Mouse (Mus musculus): ENCODE results near the gene Prkn. TPM values are rescaled to one million over a fixed set of nuclear protein-coding genes. Genes with fewer than 3 reads are reported as not detected.

The Prkn gene
- polyA plus RNA-seq, 1 experiment from 2014 or later, result 3.9 TPM

DNA sequence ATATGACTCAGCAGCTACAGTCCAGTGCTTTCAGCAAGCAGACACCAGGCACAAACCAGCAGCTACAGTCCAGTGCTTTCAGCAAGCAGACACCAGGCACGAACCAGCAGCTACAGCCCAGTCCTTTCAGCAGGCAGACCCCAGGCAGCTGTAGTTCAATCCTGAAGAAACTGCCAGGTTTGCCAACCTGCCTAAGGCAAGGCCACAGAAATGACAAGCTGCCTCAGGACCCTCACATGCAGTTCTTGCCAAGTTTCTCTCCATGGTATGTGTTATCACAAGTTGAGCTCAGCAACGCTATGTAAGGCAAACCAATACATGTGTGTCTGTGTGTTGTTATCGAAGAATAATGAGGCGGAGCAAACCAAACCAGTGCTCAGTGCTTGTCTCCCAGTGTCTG, 1091.5 kb downstream of the Prkn start:
- WGBS, result 90% methylated on average over 4 of the region's 4 CpGs
- H3K4me1 ChIP-seq (replicated peaks), result peaks cover 8% of the 10 kb centered on the region; the same call in 1 of the 2 replicates
- no peaks in the 10 kb centered on the region for H3K9me3 ChIP-seq

DNA sequence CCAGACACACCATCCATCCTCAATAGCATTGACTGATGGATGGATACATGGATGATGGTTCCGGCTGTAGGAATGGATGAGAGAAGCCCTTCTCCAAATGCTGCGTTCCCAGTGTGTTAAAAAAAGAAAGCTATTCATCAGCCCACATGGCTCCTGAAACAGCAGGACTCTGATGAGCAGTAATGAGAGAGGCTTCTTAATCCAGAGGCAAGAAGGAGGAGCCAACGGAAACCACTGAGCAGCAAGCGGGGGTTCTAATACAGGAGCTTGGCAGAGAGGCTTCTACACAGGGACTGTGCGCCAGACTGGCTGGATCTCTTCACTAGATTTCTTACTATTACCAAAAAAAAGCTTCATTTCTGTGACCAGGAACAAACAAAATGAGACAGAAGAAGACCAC, 1093.6 kb downstream of the Prkn start:
- Histone ChIP-seq H3K9ac (no peak overlapping the region), H3K9me3 (no peaks in the 10 kb centered on the region), H3K27ac (no peak overlapping the region), H3K4me1 (replicated peaks) (no peaks in the 10 kb centered on the region), H3K27me3 (0 out of 2 replicates have a peak, but pooled peaks cover 2% of the 10 kb centered on the region), H3K4me2 (no peak overlapping the region), H3K4me3 (no peak overlapping the region), H3K36me3 (no peaks in the 10 kb centered on the region)
- WGBS, result 66% methylated on average over 5 of the region's 5 CpGs
- ATAC-seq (ENCODE audit: low FRiP score), result no peak

More for the DNA sequence above, 1091.5 kb downstream of the Prkn start:
- ATAC-seq (ENCODE audit: low FRiP score), result no peak
- Histone ChIP-seq H3K9ac (no peak overlapping the region), H3K4me2 (no peak overlapping the region), H3K4me3 (no peak overlapping the region), H3K27ac (no peak overlapping the region), H3K27me3 (0 out of 2 replicates have a peak, but pooled peaks cover 2% of the 10 kb centered on the region), H3K36me3 (no peaks in the 10 kb centered on the region)

DNA sequence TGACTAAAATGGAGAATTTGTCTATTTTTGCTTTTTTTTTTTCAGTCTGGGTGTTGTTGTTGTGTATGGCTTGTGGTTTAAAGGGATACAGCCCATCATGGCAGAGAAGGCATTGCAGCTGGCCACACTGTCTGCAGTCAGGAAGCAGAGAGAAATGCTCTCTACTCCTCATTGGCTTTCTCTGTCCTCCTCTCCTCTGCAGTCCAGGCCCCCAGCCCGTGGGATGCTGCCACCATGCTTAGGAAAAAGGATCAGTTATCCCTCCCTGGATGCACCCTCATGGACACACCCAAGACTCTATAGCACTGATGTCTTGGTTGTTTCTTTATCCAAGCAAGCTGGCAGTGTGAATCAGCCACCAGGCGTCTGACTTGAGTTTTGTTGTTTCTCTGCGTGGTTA, 1107.3 kb downstream of the Prkn start:
- H3K36me3 ChIP-seq, result no peaks in the 10 kb centered on the region
- no peak for ATAC-seq (ENCODE audit: low FRiP score)
- H3K4me1 ChIP-seq (replicated peaks), result peaks cover 20% of the 10 kb centered on the region
- no peak overlapping the region for H3K27ac ChIP-seq
- WGBS, result 87% methylated on average over 3 of the region's 3 CpGs
- no peak overlapping the region for H3K9ac ChIP-seq
- no peak overlapping the region for H3K4me3 ChIP-seq
- H3K27me3 ChIP-seq, result no peaks in the 10 kb centered on the region
- no peaks in the 10 kb centered on the region for H3K9me3 ChIP-seq
- no peak overlapping the region for H3K4me2 ChIP-seq

DNA sequence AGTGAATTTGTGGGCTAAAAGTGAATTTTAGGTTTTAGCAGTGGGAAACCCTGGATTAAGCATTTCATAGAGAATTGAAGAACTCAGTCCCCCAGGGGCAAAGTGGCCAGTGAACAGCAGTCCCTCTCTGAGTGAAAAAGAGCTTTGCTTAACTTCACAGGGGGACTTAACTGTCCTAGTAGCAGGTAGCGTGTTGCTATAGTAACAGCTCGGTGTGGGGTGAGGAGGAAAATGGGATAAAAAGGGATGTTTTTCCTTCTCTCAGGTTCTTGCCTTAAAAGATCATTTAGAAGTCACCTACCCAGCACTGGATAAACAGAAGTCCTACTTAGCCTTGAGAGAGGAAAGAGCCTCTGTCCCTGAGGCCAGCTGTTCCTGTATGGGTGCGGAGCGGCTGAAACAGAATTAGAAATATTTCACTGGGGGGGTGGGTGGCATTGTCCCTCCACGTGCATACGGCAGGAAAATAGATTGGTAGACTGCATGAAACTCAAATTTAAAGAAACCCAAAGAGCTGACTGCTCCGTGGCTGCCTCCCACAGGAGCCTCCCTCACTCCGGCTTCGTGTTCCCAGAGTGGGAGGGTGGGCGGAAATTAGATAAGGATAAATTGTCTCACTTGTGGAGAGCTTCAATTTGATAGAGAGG, 1109.5 kb downstream of the Prkn start:
- H3K4me2 ChIP-seq, result no peak overlapping the region
- 0 out of 2 replicates have a peak overlapping the region, but pooled peaks have one; percentile 23 for H3K27ac ChIP-seq
- H3K4me3 ChIP-seq, result no peak overlapping the region
- ATAC-seq (ENCODE audit: low FRiP score), result no peak
- no peak overlapping the region for H3K9ac ChIP-seq
- no peaks in the 10 kb centered on the region for H3K27me3 ChIP-seq
- WGBS, result 60% methylated on average over 10 of the region's 10 CpGs
- no peaks in the 10 kb centered on the region for H3K36me3 ChIP-seq
- H3K9me3 ChIP-seq, result no peaks in the 10 kb centered on the region
- peaks cover 20% of the 10 kb centered on the region for H3K4me1 ChIP-seq (replicated peaks)

DNA sequence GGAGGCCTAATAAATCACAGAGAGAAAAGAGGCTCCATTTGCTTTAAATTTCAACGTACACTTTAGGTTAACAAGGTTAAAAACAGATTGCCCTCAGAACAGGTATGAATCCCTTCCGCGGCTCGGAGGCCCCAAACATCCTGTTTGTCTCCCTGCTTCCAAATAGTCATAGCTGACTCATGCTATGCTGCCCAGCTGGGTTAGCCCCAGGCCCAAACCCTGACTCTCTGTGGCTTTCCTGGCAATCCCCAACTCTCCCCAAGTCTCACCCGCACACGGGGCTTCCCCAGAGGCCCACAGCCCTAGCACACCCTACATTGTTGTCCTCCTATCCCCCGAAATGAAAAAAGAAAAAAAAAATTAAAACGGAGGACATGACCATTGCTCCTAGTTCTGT, 1110.0 kb downstream of the Prkn start:
- ATAC-seq (ENCODE audit: low FRiP score), result no peak
- Histone ChIP-seq H3K27me3 (no peaks in the 10 kb centered on the region), H3K36me3 (no peaks in the 10 kb centered on the region), H3K9me3 (no peaks in the 10 kb centered on the region), H3K4me1 (replicated peaks) (peaks cover 20% of the 10 kb centered on the region), H3K4me3 (no peak overlapping the region), H3K4me2 (no peak overlapping the region), H3K27ac (0 out of 2 replicates have a peak overlapping the region, but pooled peaks have one; percentile 23), H3K9ac (no peak overlapping the region)
- WGBS, result 69% methylated on average over 8 of the region's 8 CpGs

DNA sequence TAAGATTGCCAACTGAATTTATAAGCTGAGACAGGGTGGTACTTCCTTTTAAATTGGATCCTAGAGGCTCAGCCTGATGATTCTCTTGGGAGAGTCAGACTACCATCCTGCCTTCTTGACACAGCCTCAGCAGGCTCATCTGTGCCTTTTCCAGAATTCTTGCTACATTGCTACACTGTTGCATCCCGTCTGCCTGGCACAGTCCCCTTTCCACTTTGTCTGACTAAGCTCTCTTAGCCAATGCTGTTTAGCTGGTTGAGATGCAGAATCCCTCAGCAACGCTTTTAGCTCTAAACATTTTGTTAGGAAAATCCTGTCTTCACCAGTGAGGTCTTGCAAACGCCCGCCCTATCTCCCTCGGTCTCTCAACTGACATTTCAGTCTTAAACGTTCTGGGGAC, 1115.1 kb downstream of the Prkn start:
- no peaks in the 10 kb centered on the region for H3K36me3 ChIP-seq
- no peak overlapping the region for H3K4me2 ChIP-seq
- 0 out of 2 replicates have a peak, but pooled peaks cover 8% of the 10 kb centered on the region for H3K9me3 ChIP-seq
- no peak overlapping the region for H3K27ac ChIP-seq
- no peak for ATAC-seq (ENCODE audit: low FRiP score)
- peaks cover 12% of the 10 kb centered on the region for H3K4me1 ChIP-seq (replicated peaks)
- H3K4me3 ChIP-seq, result no peak overlapping the region
- H3K9ac ChIP-seq, result no peak overlapping the region
- H3K27me3 ChIP-seq, result no peaks in the 10 kb centered on the region
- 86% methylated on average over 6 of the region's 6 CpGs for WGBS

DNA sequence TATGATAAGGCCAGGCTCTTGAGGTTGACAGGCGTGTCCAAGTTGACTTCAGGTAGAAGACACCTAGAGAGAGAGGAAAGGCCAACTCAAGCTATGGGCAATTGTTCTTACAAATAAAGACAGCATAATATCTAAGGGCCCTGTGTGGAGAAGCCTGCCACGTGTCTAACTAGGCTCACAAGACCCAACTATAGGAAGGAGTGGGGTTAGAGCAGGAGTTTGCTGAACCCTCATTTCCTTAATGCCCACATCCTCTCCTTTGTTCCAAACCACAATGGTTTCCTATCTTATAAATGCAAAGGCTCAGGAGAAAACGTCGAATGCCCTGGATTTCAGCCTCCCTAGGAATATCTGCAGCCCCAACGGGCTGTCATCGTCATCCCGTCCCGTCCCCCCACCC, 1120.3 kb downstream of the Prkn start:
- Histone ChIP-seq H3K27ac (no peak overlapping the region), H3K27me3 (no peaks in the 10 kb centered on the region), H3K9me3 (0 out of 2 replicates have a peak, but pooled peaks cover 8% of the 10 kb centered on the region), H3K36me3 (no peaks in the 10 kb centered on the region), H3K4me1 (replicated peaks) (peaks cover 14% of the 10 kb centered on the region), H3K9ac (no peak overlapping the region), H3K4me3 (no peak overlapping the region), H3K4me2 (no peak overlapping the region)
- ATAC-seq (ENCODE audit: low FRiP score), result no peak
- WGBS, result 82% methylated on average over 8 of the region's 8 CpGs

DNA sequence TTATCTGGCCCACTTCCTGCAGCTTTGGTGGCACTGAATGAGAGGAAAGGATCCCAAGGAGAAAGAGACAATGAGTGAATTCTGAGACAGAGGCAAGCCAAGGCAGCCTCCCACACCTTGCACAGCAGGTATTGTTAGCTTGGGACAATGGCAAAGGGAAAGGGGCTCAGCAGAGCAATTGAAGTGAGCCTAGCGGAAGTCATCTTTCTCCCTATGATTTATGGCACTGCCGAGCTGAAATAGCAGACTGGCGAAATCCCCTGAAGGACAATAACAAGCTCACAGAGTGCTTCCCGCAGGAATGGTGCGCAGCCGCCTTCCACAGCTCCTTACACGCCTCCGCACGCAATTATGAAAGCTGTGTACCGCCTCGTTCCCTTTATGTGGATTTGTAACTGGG, 1122.6 kb downstream of the Prkn start:
- Histone ChIP-seq H3K9ac (peak overlapping the region; percentile 6; the same call in 1 of the 2 replicates), H3K27ac (peak overlapping the region; percentile 80), H3K4me1 (replicated peaks) (peaks cover 7% of the 10 kb centered on the region), H3K27me3 (no peaks in the 10 kb centered on the region), H3K4me3 (no peak overlapping the region), H3K36me3 (no peaks in the 10 kb centered on the region), H3K4me2 (peak overlapping the region; percentile 32), H3K9me3 (0 out of 2 replicates have a peak, but pooled peaks cover 8% of the 10 kb centered on the region)
- WGBS, result 22% methylated on average over 11 of the region's 11 CpGs
- ATAC-seq (ENCODE audit: low FRiP score), result no peak; the same call in 1 of the 2 replicates

DNA sequence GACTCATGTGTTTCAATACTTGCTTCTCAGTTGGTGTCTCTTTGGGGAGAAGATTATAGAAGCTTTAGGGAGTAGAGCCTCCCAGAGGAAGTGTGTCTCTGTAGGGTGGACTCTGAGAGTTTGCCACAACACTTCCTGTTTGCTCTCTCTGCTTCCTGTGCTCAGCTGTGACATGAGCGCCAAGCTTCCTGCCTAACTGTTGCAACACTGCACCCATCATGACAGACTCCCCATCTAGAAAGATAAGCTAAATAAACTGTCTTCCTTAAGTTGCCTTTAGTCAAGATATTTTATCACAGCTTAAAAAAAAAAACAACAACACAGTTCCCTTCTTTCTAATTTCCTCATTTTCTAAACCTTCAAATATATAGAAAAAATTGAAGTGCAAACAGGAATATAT, 1130.0 kb downstream of the Prkn start:
- H3K9me3 ChIP-seq, result no peaks in the 10 kb centered on the region
- H3K4me1 ChIP-seq (replicated peaks), result peaks cover 16% of the 10 kb centered on the region
- no peak overlapping the region for H3K4me3 ChIP-seq
- ATAC-seq (ENCODE audit: low FRiP score), result no peak
- H3K36me3 ChIP-seq, result no peaks in the 10 kb centered on the region
- H3K4me2 ChIP-seq, result no peak overlapping the region
- no peak overlapping the region for H3K9ac ChIP-seq
- H3K27me3 ChIP-seq, result no peaks in the 10 kb centered on the region
- WGBS, result 88% methylated on average over 1 of the region's 1 CpGs
- H3K27ac ChIP-seq, result no peak overlapping the region

DNA sequence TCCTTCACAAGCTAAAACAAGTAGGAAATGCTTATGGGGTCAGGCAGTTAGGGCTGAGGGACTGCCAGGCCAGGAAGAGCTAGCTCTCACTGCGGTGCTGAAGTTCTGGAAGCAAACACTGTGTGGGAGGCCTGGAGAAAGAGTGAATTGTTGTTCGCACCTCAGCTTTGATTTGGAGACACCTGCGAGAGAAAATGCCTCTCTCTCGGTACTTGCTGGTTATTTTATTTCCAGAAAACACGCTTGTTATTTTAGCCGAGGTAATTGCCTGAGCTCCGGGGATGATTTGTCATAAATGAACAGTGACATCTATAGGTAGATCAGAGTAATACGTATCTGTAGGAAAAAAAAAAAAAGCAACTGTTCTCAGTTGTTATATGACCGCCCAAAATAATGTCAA, 1132.4 kb downstream of the Prkn start:
- WGBS, result 9% methylated on average over 9 of the region's 9 CpGs

DNA sequence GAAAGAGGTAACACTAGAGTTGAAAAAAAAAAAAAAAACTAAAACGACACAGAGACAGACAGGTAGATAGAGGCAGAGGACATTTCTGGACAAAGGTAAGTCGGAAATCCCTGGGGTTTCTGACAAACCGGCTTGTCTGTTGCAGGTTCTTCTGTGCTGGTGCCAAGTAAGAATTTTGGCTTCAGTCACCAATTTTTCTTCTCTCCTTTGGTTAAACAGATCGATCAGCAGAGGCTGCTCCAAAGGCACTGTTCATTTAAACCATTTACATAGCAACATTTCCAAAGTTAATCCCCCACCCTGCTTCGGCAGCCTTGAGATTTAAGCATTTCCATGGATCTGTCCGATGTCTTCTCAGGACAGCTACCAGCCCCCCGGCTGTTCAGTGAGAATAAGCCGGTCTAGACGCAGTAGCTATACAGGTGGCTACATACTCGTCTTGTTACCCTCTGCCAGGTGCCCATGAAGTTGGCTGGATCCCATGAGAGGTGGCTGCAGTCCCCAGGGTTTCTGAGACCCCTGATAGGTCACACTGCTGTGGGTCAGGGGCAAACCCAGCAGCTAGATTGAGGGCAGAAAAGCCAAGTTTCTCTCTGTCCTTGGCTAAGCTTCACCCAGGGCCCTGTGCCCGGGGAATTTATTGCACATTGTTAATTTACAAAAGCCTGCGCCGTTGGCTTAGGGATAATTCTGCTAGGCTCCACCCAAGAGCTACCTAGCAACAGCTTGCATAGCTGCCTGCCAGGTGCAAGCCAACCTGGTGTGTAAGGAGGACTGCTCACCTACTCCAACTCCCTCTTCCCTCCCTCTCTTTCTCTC, 1133.0 kb downstream of the Prkn start:
- H3K4me2 ChIP-seq, result no peak overlapping the region
- H3K4me1 ChIP-seq (replicated peaks), result peaks cover 28% of the 10 kb centered on the region
- no peaks in the 10 kb centered on the region for H3K9me3 ChIP-seq
- H3K27me3 ChIP-seq, result 0 out of 2 replicates have a peak, but pooled peaks cover 4% of the 10 kb centered on the region
- WGBS, result 57% methylated on average over 13 of the region's 13 CpGs
- H3K27ac ChIP-seq, result no peak overlapping the region
- ATAC-seq (ENCODE audit: low FRiP score), result no peak
- no peaks in the 10 kb centered on the region for H3K36me3 ChIP-seq
- no peak overlapping the region for H3K4me3 ChIP-seq
- no peak overlapping the region for H3K9ac ChIP-seq

More for the DNA sequence above, 1132.4 kb downstream of the Prkn start:
- Histone ChIP-seq H3K4me2 (peak overlapping the region; percentile 25), H3K4me1 (replicated peaks) (peaks cover 22% of the 10 kb centered on the region), H3K36me3 (no peaks in the 10 kb centered on the region), H3K27me3 (0 out of 2 replicates have a peak, but pooled peaks cover 4% of the 10 kb centered on the region), H3K9me3 (no peaks in the 10 kb centered on the region), H3K4me3 (no peak overlapping the region), H3K27ac (peak overlapping the region; percentile 55; the same call in 1 of the 2 replicates), H3K9ac (no peak overlapping the region)
- ATAC-seq (ENCODE audit: low FRiP score), result no peak

DNA sequence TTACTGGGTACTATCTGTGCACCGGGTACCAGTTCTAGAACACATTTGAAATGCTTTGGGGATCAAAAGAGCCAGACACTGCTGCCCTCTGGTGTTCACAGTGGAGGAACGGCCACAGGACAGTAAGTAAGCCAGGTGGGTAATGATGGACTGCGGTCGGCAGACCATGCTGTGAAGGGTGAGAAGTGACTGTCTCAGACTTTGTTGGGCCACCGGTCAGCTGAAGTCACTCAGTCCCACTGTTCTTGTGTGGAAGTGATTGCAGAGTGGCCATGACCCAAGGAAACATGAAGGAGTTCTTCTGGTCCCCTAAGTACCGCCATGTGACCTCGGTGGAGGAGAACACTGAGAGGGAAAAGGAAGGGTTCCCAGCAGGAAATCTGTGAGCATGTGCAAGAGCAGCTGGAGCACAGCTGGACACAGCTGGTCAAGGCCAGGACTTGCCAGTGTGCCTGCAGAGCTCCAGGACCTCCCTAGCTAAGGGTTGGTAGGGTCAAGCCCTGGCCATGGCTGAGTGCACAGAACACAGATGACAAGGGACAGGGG, 1135.0 kb downstream of the Prkn start:
- Histone ChIP-seq H3K9ac (no peak overlapping the region), H3K36me3 (no peaks in the 10 kb centered on the region), H3K27me3 (0 out of 2 replicates have a peak, but pooled peaks cover 4% of the 10 kb centered on the region), H3K4me1 (replicated peaks) (peaks cover 36% of the 10 kb centered on the region), H3K9me3 (no peaks in the 10 kb centered on the region), H3K4me3 (no peak overlapping the region), H3K4me2 (no peak overlapping the region), H3K27ac (no peak overlapping the region)
- peak; percentile 46; the same call in 1 of the 2 replicates for ATAC-seq (ENCODE audit: low FRiP score)
- WGBS, result 41% methylated on average over 7 of the region's 7 CpGs

Data from hindbrain, embryonic 13.5 days (tissue).